22 mouse cellular contexts compared by ENCODE assay signal in genomic region chr2:132224359-132224758, GRCm38 (mm10). TPM values are rescaled to one million over a fixed set of nuclear protein-coding genes. Genes with fewer than 3 reads are reported as not detected.
A peak's percentile ranks its signal among the peaks of the same experiment; 100 is the strongest.
DNase-seq lines count a peak whose midpoint lies in the region; TF ChIP-seq lines count a peak whose summit lies in the region.
"Had no signal": no experiment of that assay in that cellular context is flagged by ENCODE, and none has a peak within 500 bp of the region (broad histone marks: within the 10 kb centered on the region; RNA-seq: fewer than 3 reads in every experiment).

No protein-coding gene starts in this region.

- WGBS in macrophage (ENCODE audit: missing documents): 7% methylated on average over 4 of the region's 4 CpGs
- 83% methylated on average over 4 of the region's 4 CpGs for WGBS in kidney, adult 2 months

- TF ChIP-seq CTCF in kidney, adult 2 months (conservative IDR thresholded peaks at IDR 0.05; ENCODE audit: insufficient read depth, insufficient read length, low read depth, low read length): no peak

- H3K27ac ChIP-seq in macrophage: peak overlapping the region; percentile 98
- no peak overlapping the region for H3K27ac ChIP-seq in kidney, adult 2 months (ENCODE audit: insufficient read depth, low read depth, low read length)
- H3K27ac ChIP-seq: embryonic facial prominence, embryonic 15.5 days; forebrain, embryonic 15.5 days; heart, adult 2 months; hindbrain, embryonic 10.5 days; intestine, embryonic 15.5 days; left cerebral cortex, adult 2 months; liver, embryonic 15.5 days; midbrain, embryonic 13.5 days had no signal

- DNase-seq in cerebellum, postnatal 14 days: peak; percentile 44 to 62
- no peak for DNase-seq in cerebellum, adult 9-10 months
- DNase-seq in layer of hippocampus, adult 9-11 months: peak; percentile 74
- DNase-seq in layer of hippocampus, adult 18-20 months (ENCODE audit: low spot score in 2 of 2): no peak
- no peak for DNase-seq in thymus, postnatal 4 days
- no peak for DNase-seq in kidney, adult 2 months
- DNase-seq: adrenal gland, postnatal 36 days; cerebellum, adult 11-12 months; gastrocnemius, postnatal 14 days; kidney, adult 9 months; kidney, postnatal 14 days; thymus, postnatal 25 days had no signal

- H3K4me1 ChIP-seq in kidney, adult 2 months (ENCODE audit: control insufficient read depth, insufficient read depth, low read length): no peaks in the 10 kb centered on the region
- H3K4me1 ChIP-seq: embryonic facial prominence, embryonic 15.5 days; forebrain, embryonic 15.5 days; hindbrain, embryonic 10.5 days; intestine, embryonic 15.5 days; liver, embryonic 15.5 days; midbrain, embryonic 13.5 days had no signal

- H3K4me3 ChIP-seq in macrophage (ENCODE audit: inconsistent target): no peak overlapping the region
- H3K4me3 ChIP-seq in kidney, adult 2 months (ENCODE audit: insufficient read depth, low read depth, low read length): no peak overlapping the region
- H3K4me3 ChIP-seq: embryonic facial prominence, embryonic 15.5 days; forebrain, embryonic 15.5 days; heart, adult 2 months; hindbrain, embryonic 10.5 days; intestine, embryonic 15.5 days; left cerebral cortex, adult 2 months; liver, embryonic 15.5 days; megakaryocyte, embryonic 14.5 days; midbrain, embryonic 13.5 days had no signal

- TF ChIP-seq POLR2A in kidney, adult 2 months (IDR thresholded peaks at IDR 0.05; ENCODE audit: low read depth, low read length): no peak

- H3K79me2 ChIP-seq in macrophage (ENCODE audit: inconsistent target): no peaks in the 10 kb centered on the region

- no peaks in the 10 kb centered on the region for H3K36me3 ChIP-seq in macrophage (ENCODE audit: inconsistent target)
- H3K36me3 ChIP-seq in kidney, adult 2 months (ENCODE audit: control insufficient read depth, insufficient read depth, low read length): no peaks in the 10 kb centered on the region
- H3K36me3 ChIP-seq: embryonic facial prominence, embryonic 15.5 days; forebrain, embryonic 15.5 days; hindbrain, embryonic 10.5 days; intestine, embryonic 15.5 days; liver, embryonic 15.5 days; midbrain, embryonic 13.5 days had no signal

- H3K27me3 ChIP-seq in kidney, adult 2 months (replicated peaks; ENCODE audit: control insufficient read depth, insufficient read depth, low read length): peaks cover 2% of the 10 kb centered on the region; the same call in 1 of the 2 replicates
- H3K27me3 ChIP-seq: embryonic facial prominence, embryonic 15.5 days; forebrain, embryonic 15.5 days; intestine, embryonic 15.5 days; liver, embryonic 15.5 days; midbrain, embryonic 13.5 days had no signal

RNA-seq across cellular contexts. Expression of gene Tmem230, which starts 23.2 kb away (rescaled TPM):
- 10 to 100 TPM; 32.8 to 32.9 TPM for total RNA-seq in layer of hippocampus, adult 18-20 months (2021)
- total RNA-seq in macrophage (2018; cell fraction: chromatin; rRNA removed): 10 to 100 TPM in 24 of 26 experiments, 1 to 10 TPM in 2; 5.2 to 51.6 (median 25.6) TPM
- 10 to 100 TPM; 39.6 to 64.0 (median 54.0) TPM for total RNA-seq in macrophage (2018; cell fraction: cytosol; rRNA removed)
- 10 to 100 TPM; 22.8 to 94.8 (median 41.2) TPM for total RNA-seq in macrophage (2018; cell fraction: nucleus; rRNA removed)
- polyA plus RNA-seq in macrophage (2018): 48.4 to 82.0 TPM (median 65.1 TPM) in 3 replicates
- 42.7 and 57.5 TPM in 2 replicates for polyA plus RNA-seq in kidney, adult 2 months (2012; rRNA removed)

RNA-seq across cellular contexts. Expression of gene Pcna, which starts 28.8 kb away (rescaled TPM):
- 10 to 100 TPM; 48.3 to 49.3 TPM for total RNA-seq in layer of hippocampus, adult 18-20 months (2021)
- total RNA-seq in macrophage (2018; cell fraction: chromatin; rRNA removed): 100 to 1,000 TPM in 6 of 26 experiments, 10 to 100 TPM in 20; 41.5 to 158 (median 77.7) TPM
- 100 to 1,000 TPM; 209 to 316 (median 252) TPM for total RNA-seq in macrophage (2018; cell fraction: cytosol; rRNA removed)
- 100 to 1,000 TPM in 23 of 26 experiments, 10 to 100 TPM in 3; 77.9 to 298 (median 112) TPM for total RNA-seq in macrophage (2018; cell fraction: nucleus; rRNA removed)
- polyA plus RNA-seq in macrophage (2018): 211 to 931 TPM (median 452 TPM) in 3 replicates
- 35.9 and 38.2 TPM in 2 replicates for polyA plus RNA-seq in kidney, adult 2 months (2012; rRNA removed)

RNA-seq across cellular contexts. Expression of gene Cds2, which starts 38.6 kb away (rescaled TPM):
- 100 to 1,000 TPM; 276 to 284 TPM for total RNA-seq in layer of hippocampus, adult 18-20 months (2021)
- total RNA-seq in macrophage (2018; cell fraction: chromatin; rRNA removed): 100 to 1,000 TPM in 8 of 26 experiments, 10 to 100 TPM in 18; 17.6 to 118 (median 84.2) TPM
- total RNA-seq in macrophage (2018; cell fraction: cytosol; rRNA removed): 10 to 100 TPM; 41.5 to 83.2 (median 60.9) TPM
- total RNA-seq in macrophage (2018; cell fraction: nucleus; rRNA removed): 100 to 1,000 TPM in 16 of 26 experiments, 10 to 100 TPM in 10; 58.3 to 168 (median 104) TPM
- 27.8 to 48.0 TPM (median 34.4 TPM) in 3 replicates for polyA plus RNA-seq in macrophage (2018)
- 47.3 and 48.1 TPM in 2 replicates for polyA plus RNA-seq in kidney, adult 2 months (2012; rRNA removed)

Comparison
In these comparisons a context has a peak if more than half of its experiments do, and no peak if none do; other contexts are left out.
1. DNase-seq: peak in cerebellum, postnatal 14 days (2 of 2) and layer of hippocampus, adult 9-11 months (single experiment); none in cerebellum, adult 9-10 months (single experiment), layer of hippocampus, adult 18-20 months (0 of 2), thymus, postnatal 4 days (single experiment) and kidney, adult 2 months (single experiment).